Mouse (Mus musculus) megakaryocyte, embryonic 14.5 days (primary cell): ENCODE results near the gene Ece2.
"Not testable (repeated sequence)": the region's sequence is repeated elsewhere in the genome, so short reads cannot be mapped to it uniquely, and the experiment has no call there.

Experiments
- FLI1 ChIP-seq: IDR thresholded peaks from 2 replicates; pipeline ENCODE4 v1.6.1; 2012; ENCODE audit warnings: low read length, inconsistent platforms, mixed read lengths
- GATA1 ChIP-seq: IDR thresholded peaks from 3 replicates; pipeline ENCODE4 v1.6.1; 2012; ENCODE audit warnings: mixed read lengths, low read length, inconsistent platforms, borderline replicate concordance

- not testable (repeated sequence) for TF ChIP-seq GATA1, FLI1
Measured at GRCm38 (mm10) chr16:20668013-20668412, 38.4 kb downstream of the Ece2 start, which contains the start of gene Eif4g1.
